Mouse (Mus musculus): ENCODE results near the gene Zfyve26. TPM values are rescaled to one million over a fixed set of nuclear protein-coding genes. Genes with fewer than 3 reads are reported as not detected.

Gene Zfyve26
- polyA plus RNA-seq, 1 experiment = 32.1 TPM

DNA sequence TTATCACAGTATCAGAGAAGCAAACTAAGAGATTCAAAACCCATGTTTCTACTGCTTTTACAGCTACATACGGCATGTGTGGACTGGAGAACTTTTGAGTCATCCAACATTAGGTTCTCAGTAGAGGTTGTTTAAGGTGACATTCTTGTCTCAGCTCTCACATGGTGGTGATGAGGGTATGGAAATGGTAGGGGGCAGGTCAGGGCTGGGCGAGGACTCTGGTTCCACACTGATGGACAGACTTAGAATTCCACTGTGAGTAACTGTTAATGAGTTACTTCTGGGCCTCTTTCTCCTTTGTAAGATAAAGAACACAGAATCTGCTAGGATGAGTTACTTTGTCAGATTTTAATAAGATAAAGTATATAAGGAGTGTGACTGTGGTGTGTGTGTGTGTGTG lies 36.0 kb downstream of the Zfyve26 start:
- Histone ChIP-seq H3K4me3 (replicated peaks; ENCODE audit: insufficient read depth, low read depth, low read length) (no peak overlapping the region), H3K27me3 (ENCODE audit: control insufficient read depth, insufficient read depth, low read length) (no peaks in the 10 kb centered on the region), H3K27ac (ENCODE audit: insufficient read depth, low read length) (no peak overlapping the region), H3K4me1 (ENCODE audit: control insufficient read depth, insufficient read depth, low read length) (no peaks in the 10 kb centered on the region)
- WGBS = 91% methylated on average over 2 of the region's 2 CpGs
- no peak for DNase-seq
- TF ChIP-seq CTCF (IDR thresholded peaks at IDR 0.05; ENCODE audit: borderline replicate concordance, insufficient read depth, low read depth, low read length) = no peak
- no peak for TF ChIP-seq POLR2A (IDR thresholded peaks at IDR 0.05; ENCODE audit: borderline replicate concordance, insufficient read depth, low read length)

DNA sequence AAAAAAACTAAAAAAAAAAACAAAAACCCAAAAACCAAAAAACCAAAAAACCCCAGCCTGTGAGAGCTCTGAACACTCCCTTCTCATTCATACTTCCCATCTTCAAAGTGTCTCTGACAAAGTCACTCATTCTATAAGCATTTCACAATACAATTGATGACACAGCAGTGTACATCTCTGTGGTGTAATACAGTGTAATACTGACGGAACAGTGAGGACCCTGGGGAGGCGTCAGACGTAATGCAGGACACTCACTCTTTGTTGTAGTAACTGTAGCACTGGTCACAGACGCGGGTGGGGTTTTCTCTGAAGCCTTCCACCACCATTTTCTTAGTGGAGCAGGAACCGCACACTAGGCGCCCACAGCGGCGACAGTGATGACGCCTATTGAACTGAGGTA lies 41.1 kb downstream of the Zfyve26 start:
- Histone ChIP-seq H3K4me3 (replicated peaks; ENCODE audit: insufficient read depth, low read depth, low read length) (no peak overlapping the region), H3K4me1 (ENCODE audit: control insufficient read depth, insufficient read depth, low read length) (no peaks in the 10 kb centered on the region), H3K27me3 (ENCODE audit: control insufficient read depth, insufficient read depth, low read length) (no peaks in the 10 kb centered on the region), H3K27ac (ENCODE audit: insufficient read depth, low read length) (no peak overlapping the region)
- TF ChIP-seq CTCF (IDR thresholded peaks at IDR 0.05; ENCODE audit: borderline replicate concordance, insufficient read depth, low read depth, low read length) (no peak), POLR2A (IDR thresholded peaks at IDR 0.05; ENCODE audit: borderline replicate concordance, insufficient read depth, low read length) (no peak)
- 93% methylated on average over 10 of the region's 10 CpGs for whole genome bisulfite sequencing
- DNase-seq = no peak

- Histone ChIP-seq H3K4me1 (ENCODE audit: control insufficient read depth, insufficient read depth, low read length) (no peaks in the 10 kb centered on the region), H3K4me3 (replicated peaks; ENCODE audit: insufficient read depth, low read depth, low read length) (no peak overlapping the region), H3K27ac (ENCODE audit: insufficient read depth, low read length) (no peak overlapping the region), H3K27me3 (ENCODE audit: control insufficient read depth, insufficient read depth, low read length) (no peaks in the 10 kb centered on the region)
- DNase-seq = no peak
- TF ChIP-seq POLR2A (IDR thresholded peaks at IDR 0.05; ENCODE audit: borderline replicate concordance, insufficient read depth, low read length) = no peak
- no peak for TF ChIP-seq CTCF (IDR thresholded peaks at IDR 0.05; ENCODE audit: borderline replicate concordance, insufficient read depth, low read depth, low read length)
- 93% methylated on average over 9 of the region's 9 CpGs for WGBS
Observed at GRCm38 (mm10) chr12:79253294-79254053, 42.6 kb downstream of the Zfyve26 start.

DNA sequence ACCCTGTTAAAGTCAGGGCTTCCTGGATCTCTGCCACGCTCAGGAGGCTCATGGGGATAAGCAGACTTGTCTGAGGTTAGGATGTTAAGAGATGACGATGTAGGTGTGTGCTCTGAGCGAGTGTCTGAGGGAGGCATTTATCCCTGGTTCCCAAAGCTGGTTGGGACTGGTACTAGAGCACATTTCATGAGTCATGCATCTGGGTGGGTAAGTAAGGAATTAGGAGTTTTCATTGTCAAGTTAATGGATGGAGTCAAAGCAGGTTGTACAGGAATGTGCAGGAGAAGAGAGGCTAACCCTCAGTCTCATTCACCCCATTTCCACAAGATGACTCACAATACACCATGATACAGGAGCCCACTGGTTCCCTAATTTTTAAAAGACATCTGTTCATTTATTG lies 48.0 kb downstream of the Zfyve26 start:
- H3K27me3 ChIP-seq (ENCODE audit: control insufficient read depth, insufficient read depth, low read length) = no peaks in the 10 kb centered on the region
- no peak for DNase-seq
- H3K4me1 ChIP-seq (ENCODE audit: control insufficient read depth, insufficient read depth, low read length) = no peaks in the 10 kb centered on the region
- 88% methylated on average over 3 of the region's 3 CpGs for WGBS
- TF ChIP-seq POLR2A (IDR thresholded peaks at IDR 0.05; ENCODE audit: borderline replicate concordance, insufficient read depth, low read length) (no peak), CTCF (IDR thresholded peaks at IDR 0.05; ENCODE audit: borderline replicate concordance, insufficient read depth, low read depth, low read length) (no peak)
- H3K27ac ChIP-seq (ENCODE audit: insufficient read depth, low read length) = no peak overlapping the region
- H3K4me3 ChIP-seq (replicated peaks; ENCODE audit: insufficient read depth, low read depth, low read length) = no peak overlapping the region

DNA sequence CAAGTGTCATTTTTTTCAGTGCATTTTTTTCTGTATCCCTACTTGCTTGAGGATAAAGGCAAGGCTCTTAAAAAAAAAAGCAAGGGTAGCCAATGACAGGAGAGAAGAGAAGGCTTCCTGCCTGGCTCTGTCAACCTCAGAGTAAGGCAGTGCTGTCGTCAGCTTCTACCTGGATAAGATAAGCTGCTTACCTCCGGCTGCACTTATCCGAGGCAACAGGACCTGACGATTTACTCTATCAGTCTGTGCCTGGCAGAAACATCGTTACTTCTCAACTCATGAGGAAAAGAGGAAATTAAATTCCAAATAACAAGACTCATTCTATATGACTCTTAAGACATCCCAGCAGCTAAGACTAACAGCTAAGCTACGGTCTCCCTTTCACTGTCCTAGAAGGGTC lies 53.2 kb downstream of the Zfyve26 start:
- Histone ChIP-seq H3K4me3 (replicated peaks; ENCODE audit: insufficient read depth, low read depth, low read length) (no peak overlapping the region), H3K4me1 (ENCODE audit: control insufficient read depth, insufficient read depth, low read length) (no peaks in the 10 kb centered on the region), H3K27me3 (ENCODE audit: control insufficient read depth, insufficient read depth, low read length) (no peaks in the 10 kb centered on the region), H3K27ac (ENCODE audit: insufficient read depth, low read length) (no peak overlapping the region)
- DNase-seq = no peak
- no peak for TF ChIP-seq CTCF (IDR thresholded peaks at IDR 0.05; ENCODE audit: borderline replicate concordance, insufficient read depth, low read depth, low read length)
- WGBS = 94% methylated on average over 6 of the region's 6 CpGs

- no peaks in the 10 kb centered on the region for H3K4me1 ChIP-seq (ENCODE audit: control insufficient read depth, insufficient read depth, low read length)
- H3K27me3 ChIP-seq (ENCODE audit: control insufficient read depth, insufficient read depth, low read length) = no peaks in the 10 kb centered on the region
- H3K27ac ChIP-seq (ENCODE audit: insufficient read depth, low read length) = no peak overlapping the region
- H3K4me3 ChIP-seq (replicated peaks; ENCODE audit: insufficient read depth, low read depth, low read length) = no peak overlapping the region
- DNase-seq = no peak
- 86% methylated on average over 2 of the region's 2 CpGs for WGBS
- no peak for TF ChIP-seq CTCF (IDR thresholded peaks at IDR 0.05; ENCODE audit: borderline replicate concordance, insufficient read depth, low read depth, low read length)
- no peak for TF ChIP-seq POLR2A (IDR thresholded peaks at IDR 0.05; ENCODE audit: borderline replicate concordance, insufficient read depth, low read length)
Observed at GRCm38 (mm10) chr12:79241985-79242384, 54.1 kb downstream of the Zfyve26 start.

DNA sequence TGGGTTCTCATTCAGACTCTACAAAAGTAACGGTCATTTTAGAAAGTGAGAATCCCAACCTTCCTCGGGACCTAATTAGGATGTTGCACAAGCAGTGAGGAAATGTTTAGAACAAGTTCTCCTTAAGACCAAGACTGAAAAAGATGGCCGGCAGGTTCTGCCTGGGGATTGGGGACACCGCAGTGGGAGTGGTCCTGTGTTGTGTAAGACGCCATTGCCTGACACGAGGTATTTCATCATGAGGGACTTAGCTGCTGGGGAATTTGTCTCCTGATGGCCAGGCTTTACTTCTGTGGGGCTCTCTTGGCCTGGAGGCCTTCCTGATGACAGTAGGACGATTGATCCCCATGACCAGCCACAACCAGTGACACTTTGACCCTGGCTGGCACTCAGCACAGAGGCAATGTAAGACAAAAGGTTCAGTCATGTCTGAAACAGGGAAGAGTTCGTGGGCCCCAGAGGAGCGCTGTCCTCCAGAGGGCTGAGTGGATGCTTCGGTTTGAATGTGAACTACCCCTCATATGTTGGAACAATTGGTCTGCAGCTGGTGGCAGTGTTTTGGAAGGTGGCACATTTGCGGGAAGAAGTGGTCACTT lies 60.5 kb downstream of the Zfyve26 start:
- no peak for DNase-seq
- Histone ChIP-seq H3K4me3 (replicated peaks; ENCODE audit: insufficient read depth, low read depth, low read length) (no peak overlapping the region), H3K27ac (ENCODE audit: insufficient read depth, low read length) (no peak overlapping the region), H3K4me1 (ENCODE audit: control insufficient read depth, insufficient read depth, low read length) (no peaks in the 10 kb centered on the region; the same call in 1 of the 2 replicates), H3K27me3 (ENCODE audit: control insufficient read depth, insufficient read depth, low read length) (no peaks in the 10 kb centered on the region)
- 71% methylated on average over 11 of the region's 11 CpGs for WGBS
- TF ChIP-seq POLR2A (IDR thresholded peaks at IDR 0.05; ENCODE audit: borderline replicate concordance, insufficient read depth, low read length) = no peak
- TF ChIP-seq CTCF (IDR thresholded peaks at IDR 0.05; ENCODE audit: borderline replicate concordance, insufficient read depth, low read depth, low read length) = no peak

GRCm38 (mm10) chr12:79217511-79217910 lies 78.6 kb downstream of the Zfyve26 start:
- Histone ChIP-seq H3K4me1 (ENCODE audit: control insufficient read depth, insufficient read depth, low read length) (no peaks in the 10 kb centered on the region), H3K27ac (ENCODE audit: insufficient read depth, low read length) (no peak overlapping the region), H3K4me3 (replicated peaks; ENCODE audit: insufficient read depth, low read depth, low read length) (no peak overlapping the region), H3K27me3 (ENCODE audit: control insufficient read depth, insufficient read depth, low read length) (no peaks in the 10 kb centered on the region)
- no peak for DNase-seq
- 75% methylated on average over 5 of the region's 5 CpGs for WGBS
- TF ChIP-seq POLR2A (IDR thresholded peaks at IDR 0.05; ENCODE audit: borderline replicate concordance, insufficient read depth, low read length) (no peak), CTCF (IDR thresholded peaks at IDR 0.05; ENCODE audit: borderline replicate concordance, insufficient read depth, low read depth, low read length) (no peak)
